Mouse (Mus musculus): ENCODE measurements around the gene Gm10229.
"Not testable (repeated sequence)": the region's sequence is repeated elsewhere in the genome, so short reads cannot be mapped to it uniquely, and the experiment has no call there.

The Gm10229 gene

GRCm38 (mm10) chr16:89014984-89015383 lies at the start of gene Gm10229:
TSS of gene Gm10229 (plus strand) at chr16:89015284.
- DNase-seq: not testable (repeated sequence)

- no peak for DNase-seq
These were observed 4.4 kb upstream of the Gm10229 start, which contains the start of gene Krtap22-2 for GRCm38 (mm10) chr16:89010659-89011058. TSS of gene Krtap22-2 (minus strand) at chr16:89010759.

- no peak for DNase-seq
These were observed 1.1 kb upstream of the Gm10229 start for GRCm38 (mm10) chr16:89013973-89014372.

- not testable (repeated sequence) for DNase-seq
These were observed 16.3 kb downstream of the Gm10229 start, which contains the start of gene Krtap6-1 for GRCm38 (mm10) chr16:89031399-89031798. TSS of gene Krtap6-1 (plus strand) at chr16:89031699.

GRCm38 (mm10) chr16:89041372-89041771 lies 26.3 kb downstream of the Gm10229 start, which contains the start of gene Gm10228:
TSS of gene Gm10228 (minus strand) at chr16:89041472.
- not testable (repeated sequence) for DNase-seq

GRCm38 (mm10) chr16:89047783-89048182 lies 32.7 kb downstream of the Gm10229 start, which contains the start of gene Krtap6-5:
TSS of gene Krtap6-5 (minus strand) at chr16:89047883.
- no peak for DNase-seq

GRCm38 (mm10) chr16:89063902-89064301 lies 48.8 kb downstream of the Gm10229 start, which contains the start of gene 1110025L11Rik:
TSS of gene 1110025L11Rik (minus strand) at chr16:89064002.
- not testable (repeated sequence) for DNase-seq
